Mouse (Mus musculus) bone marrow, adult 2 months (tissue): Measurements from ENCODE around the gene Prkcz. TPM values are rescaled to one million over a fixed set of nuclear protein-coding genes. Genes with fewer than 3 reads are reported as not detected.

ENCODE experiments used
- H3K27ac ChIP-seq: fragments of 200-500 bp; 2 replicates; pipeline ENCODE4 v1.5.1; 2012; ENCODE audit warnings: low read depth, mild to moderate bottlenecking, control low read depth, inconsistent platforms, low read length; ENCODE audit not compliant: control insufficient read depth, poor library complexity, insufficient read depth
- H3K4me1 ChIP-seq: fragments of 200-500 bp; 2 replicates; pipeline ENCODE4 v1.6.1; 2011; ENCODE audit warnings: low read length; ENCODE audit not compliant: control insufficient read depth, insufficient read depth
- H3K4me3 ChIP-seq: fragments of 200-500 bp; replicated peaks from 2 replicates; pipeline ENCODE3; 2011; ENCODE audit warnings: mild to moderate bottlenecking, low read depth, low read length, control low read depth; ENCODE audit not compliant: control insufficient read depth
- CTCF ChIP-seq: fragments of 200-500 bp; IDR thresholded peaks from 2 replicates; pipeline ENCODE4 v1.5.1; 2011; ENCODE audit warnings: low read length, control low read depth; ENCODE audit not compliant: control insufficient read depth, insufficient read depth
- POLR2A ChIP-seq: fragments of 200-500 bp; IDR thresholded peaks from 2 replicates; pipeline ENCODE4 v1.6.1; 2011; ENCODE audit warnings: low read depth, mild to moderate bottlenecking, control low read depth, low read length, borderline replicate concordance; ENCODE audit not compliant: control insufficient read depth
- WGBS: fragments of 180-500 bp; shearing (Covaris S2); methylation state at CpG from one replicate; pipeline ENCODE4 v1.1.7; 2018; 5-methylcytosine and 5-hydroxymethylcytosine counted together
- polyA plus RNA-seq: library from polyadenylated mRNA; stranded (reverse); fragments of >200 nt; gene quantifications from 2 replicates; pipeline ENCODE4 v1.2.4, GENCODE M21; 2011; ENCODE audit warnings: low replicate concordance; ENCODE audit not compliant: missing spikeins, insufficient read depth, insufficient read length

Prkcz gene
- polyA plus RNA-seq, 1 experiment: 1.9 TPM

GRCm38 (mm10) chr4:155387166-155387565 is 26.0 kb upstream of the Prkcz start:
- H3K27ac ChIP-seq: no peak overlapping the region
- no peak for TF ChIP-seq POLR2A
- no peak for TF ChIP-seq CTCF
- H3K4me3 ChIP-seq: no peak overlapping the region
- H3K4me1 ChIP-seq: no peaks in the 10 kb centered on the region
- 80% methylated on average over 8 of the region's 8 CpGs for WGBS

DNA sequence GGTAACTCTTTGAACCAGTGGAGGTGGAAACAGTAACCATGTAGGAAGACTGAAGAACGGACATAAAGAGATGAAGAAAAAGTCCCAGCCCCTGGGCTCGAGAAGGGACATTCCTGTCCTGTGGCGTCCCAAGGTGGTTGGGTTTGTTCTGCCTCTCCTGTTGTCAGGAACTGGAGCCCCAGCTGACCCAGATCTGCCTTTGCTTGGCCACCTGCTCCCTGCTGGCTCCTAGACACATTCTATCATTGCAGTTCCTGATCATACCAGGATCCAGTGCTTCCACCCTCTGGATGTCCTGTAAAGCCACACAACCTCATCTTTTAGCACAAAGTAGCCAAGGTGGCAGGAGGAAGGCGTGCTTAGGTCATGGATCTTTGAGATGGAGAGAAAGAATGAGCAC is 22.2 kb upstream of the Prkcz start:
- TF ChIP-seq CTCF (no peak), POLR2A (no peak)
- Histone ChIP-seq H3K27ac (no peak overlapping the region), H3K4me1 (no peaks in the 10 kb centered on the region), H3K4me3 (no peak overlapping the region)
- 73% methylated on average over 4 of the region's 4 CpGs for WGBS

GRCm38 (mm10) chr4:155382752-155383151 is 21.6 kb upstream of the Prkcz start:
- Histone ChIP-seq H3K4me1 (no peaks in the 10 kb centered on the region), H3K4me3 (no peak overlapping the region), H3K27ac (no peak overlapping the region)
- 38% methylated on average over 9 of the region's 9 CpGs for WGBS
- no peak for TF ChIP-seq POLR2A
- TF ChIP-seq CTCF: no peak

- 46% methylated on average over 7 of the region's 7 CpGs for WGBS
- Histone ChIP-seq H3K4me3 (no peak overlapping the region), H3K27ac (no peak overlapping the region), H3K4me1 (no peaks in the 10 kb centered on the region)
- TF ChIP-seq CTCF (no peak), POLR2A (no peak)
Observed at GRCm38 (mm10) chr4:155381974-155382373, 20.8 kb upstream of the Prkcz start.

- Histone ChIP-seq H3K4me1 (no peaks in the 10 kb centered on the region), H3K27ac (no peak overlapping the region), H3K4me3 (no peak overlapping the region)
- no peak for TF ChIP-seq CTCF
- TF ChIP-seq POLR2A: no peak
- 70% methylated on average over 5 of the region's 5 CpGs for WGBS
Observed at GRCm38 (mm10) chr4:155371797-155372735, 10.9 kb upstream of the Prkcz start.

DNA sequence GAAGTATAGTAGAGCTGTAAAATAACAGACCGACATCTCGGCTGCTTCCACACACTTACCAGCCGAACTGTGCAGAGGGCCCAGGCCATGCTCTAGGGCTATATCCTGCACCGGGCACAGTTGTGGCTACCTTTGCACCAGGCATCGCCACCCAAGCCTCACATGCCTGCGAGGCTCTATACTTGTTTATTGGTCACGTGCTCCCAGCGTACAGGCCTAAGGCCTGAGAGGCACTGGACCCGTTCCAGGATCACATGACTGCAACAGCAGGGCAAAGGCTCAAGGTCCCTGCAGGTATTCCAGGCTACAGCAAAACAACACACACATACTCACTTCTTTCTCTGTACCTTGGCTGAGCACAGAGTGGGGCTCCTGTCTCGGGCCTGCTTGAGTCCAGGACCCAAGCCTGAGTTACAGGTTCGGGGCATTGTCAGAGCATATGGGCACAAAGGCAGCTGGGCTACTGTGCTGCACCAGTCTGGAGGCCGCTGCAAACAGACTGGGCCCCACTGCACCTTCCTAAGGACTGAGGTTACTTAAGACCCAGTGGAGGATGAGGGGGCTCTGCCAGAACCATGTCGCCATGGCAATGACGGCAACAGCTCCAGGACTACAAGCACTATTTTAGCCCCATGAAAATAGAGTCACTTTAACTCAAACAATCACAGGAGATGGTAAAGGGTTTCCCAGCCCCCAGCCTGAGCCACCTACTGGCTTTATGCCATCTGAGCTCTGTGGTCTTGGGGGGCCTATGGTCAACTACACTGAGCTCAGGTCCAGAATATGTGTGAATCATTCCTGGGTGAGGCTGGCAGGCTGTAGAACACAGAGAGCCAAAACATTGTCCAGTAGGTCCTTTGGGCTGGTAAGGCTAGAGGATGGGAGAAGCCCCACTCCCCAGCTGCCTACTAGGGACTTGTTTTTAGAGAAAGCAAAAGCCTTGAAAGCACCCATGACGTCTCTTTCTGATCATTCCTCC is 9.9 kb upstream of the Prkcz start:
- WGBS: 78% methylated on average over 15 of the region's 15 CpGs
- no peak for TF ChIP-seq POLR2A
- no peaks in the 10 kb centered on the region for H3K4me1 ChIP-seq
- H3K27ac ChIP-seq: no peak overlapping the region
- no peak overlapping the region for H3K4me3 ChIP-seq

- Histone ChIP-seq H3K4me1 (no peaks in the 10 kb centered on the region), H3K27ac (no peak overlapping the region), H3K4me3 (no peak overlapping the region)
- WGBS: 41% methylated on average over 12 of the region's 12 CpGs
- TF ChIP-seq CTCF (peak; percentile 61), POLR2A (no peak)
Observed at GRCm38 (mm10) chr4:155368684-155369083, 7.5 kb upstream of the Prkcz start.

GRCm38 (mm10) chr4:155367739-155368138 is 6.6 kb upstream of the Prkcz start:
- Histone ChIP-seq H3K4me3 (no peak overlapping the region), H3K27ac (no peak overlapping the region), H3K4me1 (no peaks in the 10 kb centered on the region)
- WGBS: 76% methylated on average over 9 of the region's 9 CpGs
- TF ChIP-seq POLR2A (no peak), CTCF (no peak)
